Mouse (Mus musculus) adrenal gland, postnatal 25 days (tissue): ENCODE results near the gene Trim59. TPM values are rescaled to one million over a fixed set of nuclear protein-coding genes. Genes with fewer than 3 reads are reported as not detected.

Source experiments
- DNase-seq: peaks from one replicate; pipeline ENCODE4 v3.0.0; 2021; ENCODE audit warnings: mixed read lengths
- microRNA-seq, 2 experiments: library from miRNA; unstranded; fragments of <30 nt; microRNA quantifications; one replicate each; pipeline ENCODE4 v1.2.0; 2021
- total RNA-seq: library from RNA; stranded (reverse); gene quantifications from 2 replicates; pipeline ENCODE4 v1.2.3, GENCODE M21; 2021

The Trim59 gene
- total RNA-seq, 1 experiment from 2014 or later, result 14.0 TPM

DNA sequence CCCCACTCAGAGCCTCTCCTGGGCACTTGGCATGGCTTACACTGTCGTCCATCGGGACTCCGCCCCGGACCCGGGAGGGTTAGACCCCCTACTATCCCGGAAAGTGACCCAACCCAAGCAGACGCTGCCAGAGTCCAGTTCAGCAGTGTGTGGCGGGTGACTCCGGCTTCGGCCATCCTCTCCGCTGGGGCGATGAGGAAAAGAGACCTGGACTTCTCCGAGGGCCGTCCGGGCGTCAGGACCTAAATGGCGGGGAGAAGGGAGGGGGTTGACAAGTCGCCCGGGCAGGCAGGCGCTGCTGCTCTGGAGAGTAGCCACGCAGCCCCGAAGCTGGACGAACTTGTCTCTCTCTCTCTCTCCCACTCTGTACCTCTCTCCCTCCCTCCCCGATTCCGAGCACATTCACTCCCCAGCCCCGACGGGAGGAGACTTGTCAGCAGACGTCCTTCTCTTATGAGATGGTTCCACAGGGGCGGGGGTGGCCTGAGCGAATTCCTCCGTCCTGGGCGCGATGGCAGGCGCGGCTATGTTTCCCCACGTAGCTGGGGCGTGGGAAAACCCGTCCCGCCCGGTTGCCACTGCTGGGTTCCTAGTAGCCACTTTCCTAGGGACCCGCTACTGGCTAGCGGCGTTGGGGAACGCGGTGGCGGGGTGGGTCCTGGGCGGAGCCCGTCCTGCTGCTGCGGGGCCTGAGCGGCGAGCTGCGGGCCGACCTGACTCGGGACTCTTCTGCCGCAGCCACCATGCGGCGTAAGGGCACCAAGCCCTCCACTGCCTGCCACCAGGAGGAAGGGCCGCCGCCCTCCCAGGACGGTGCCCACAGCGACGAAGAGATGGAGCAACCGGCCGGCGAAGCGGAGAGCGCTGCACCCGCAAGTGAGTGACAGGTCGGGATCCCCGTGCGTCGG lies 39.0 kb downstream of the Trim59 start:
- DNase-seq, result peak; percentile 63

DNA sequence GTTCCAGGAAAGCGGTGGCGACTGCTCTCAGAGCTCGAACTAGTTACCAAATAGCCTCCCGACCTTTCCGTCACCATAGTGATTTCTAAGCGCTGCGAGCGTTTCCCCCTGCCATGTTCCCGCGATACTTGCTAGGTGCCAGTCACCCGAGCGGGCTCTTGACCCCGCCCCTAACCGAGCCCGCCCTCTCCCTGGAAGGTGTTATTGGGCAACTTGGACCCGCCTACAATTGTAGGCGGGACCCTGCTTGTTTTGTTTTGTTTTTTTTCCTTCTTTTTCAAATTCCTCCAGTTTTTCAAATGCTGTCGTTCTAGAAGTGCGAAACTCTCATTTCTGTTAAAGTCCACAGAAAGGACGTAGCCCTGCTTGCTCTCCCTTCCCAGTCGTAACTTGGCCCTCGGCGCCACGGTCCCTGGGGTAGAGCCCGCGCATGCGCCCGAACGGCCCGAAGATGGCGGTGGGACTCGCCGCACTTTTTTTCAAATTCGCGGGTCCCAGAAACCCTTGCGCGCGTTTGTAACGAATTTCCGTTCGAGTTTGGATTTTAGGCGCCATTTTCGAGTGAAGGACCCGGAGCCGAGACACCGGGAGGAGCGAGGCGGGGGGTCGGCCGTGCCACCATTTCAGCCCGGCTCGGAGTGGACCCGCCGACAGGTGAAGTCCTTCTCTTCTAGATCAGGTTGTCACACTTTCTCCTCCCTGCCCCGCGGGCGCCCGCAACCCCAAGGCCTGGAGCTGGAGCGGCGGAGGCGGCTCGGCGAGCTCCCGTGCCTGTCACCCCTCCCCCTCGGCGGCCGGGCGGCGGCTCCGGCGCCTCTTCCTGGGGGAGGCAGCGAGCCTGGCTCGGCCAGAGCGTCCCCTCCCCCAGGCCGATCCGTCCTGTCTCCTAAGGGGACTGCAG lies 39.9 kb downstream of the Trim59 start, which contains the start of the genes Ift80 and Smc4:
Ift80 (minus strand) TSS at position 134 of the 901 bp plus-strand sequence.
Smc4 (plus strand) TSS at position 302 of the 901 bp plus-strand sequence.
- peak; percentile 93 for DNase-seq

- DNase-seq, result no peak
Observed at GRCm38 (mm10) chr3:69004055-69004436, 40.5 kb downstream of the Trim59 start.

- DNase-seq, result no peak
Observed at GRCm38 (mm10) chr3:69002781-69003180, 41.8 kb downstream of the Trim59 start.

DNA sequence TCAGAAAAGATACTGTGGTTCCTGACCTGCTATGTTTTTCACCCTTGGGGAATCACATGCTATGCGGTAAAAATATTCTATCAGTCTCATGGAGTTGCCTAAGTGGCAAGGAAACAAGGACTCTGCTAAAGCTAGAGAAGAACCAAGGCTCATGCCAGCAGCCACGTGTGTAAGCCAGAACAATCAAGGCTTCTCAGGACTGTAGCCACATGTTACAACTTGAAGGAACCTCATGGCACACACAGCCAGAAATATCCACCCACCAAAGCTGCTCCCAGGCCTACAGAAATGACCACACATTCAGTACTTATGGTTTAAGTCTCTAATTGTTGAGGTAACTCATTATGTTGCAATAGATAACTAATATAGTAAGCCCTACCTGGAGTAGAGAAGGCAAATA lies 58.0 kb downstream of the Trim59 start:
- no peak for DNase-seq

Small RNAs within 50 kb of the gene (microRNA-seq; reads per million reads assigned to microRNA genes)
- gene Mir15b (1,212 to 1,585 reads per million in 2 experiments), gene Mir16-2 (376 to 609 reads per million in 2 experiments)

Other genes with a start within 250 kb of the Trim59 start
- gene 1110032F04Rik, start 175.2 kb downstream of the Trim59 start, total RNA-seq, result 0.27 TPM in 1 of 2 replicates, not detected in the other
- 17.3 and 25.4 TPM in 2 replicates for gene Ift80, start 40.2 kb downstream of the Trim59 start, total RNA-seq
- gene Smc4, start 40.0 kb downstream of the Trim59 start, total RNA-seq, result 42.7 and 48.5 TPM in 2 replicates
- 63.0 and 63.5 TPM in 2 replicates for gene Kpna4, start 82.4 kb upstream of the Trim59 start, total RNA-seq
- not detected in 2 replicates for gene Arl14, start 177.7 kb upstream of the Trim59 start, total RNA-seq